Mouse (Mus musculus) stomach, postnatal 0 days (tissue): ENCODE measurements around the gene Cacna1b. TPM values are rescaled to one million over a fixed set of nuclear protein-coding genes. Genes with fewer than 3 reads are reported as not detected.

ENCODE experiments used
- ATAC-seq: fragments of 200-750 bp; cut with Nextera tagmentation; 2 replicates; pipeline ENCODE4 v1.8.0; 2017; ENCODE audit not compliant: low FRiP score, low TSS enrichment
- DNase-seq: peaks from one replicate; pipeline ENCODE4 v3.0.0-alpha.2; 2016; ENCODE audit warnings: low spot score
- H3K27ac ChIP-seq: fragments of 300-500 bp; sonication (generic); replicated peaks from 2 replicates; pipeline ENCODE4 v1.5.1; 2014; ENCODE audit warnings: mild to moderate bottlenecking, control low read depth
- H3K27me3 ChIP-seq: fragments of 300-500 bp; sonication (generic); 2 replicates; pipeline ENCODE4 v1.6.1; 2014; ENCODE audit warnings: low read length; ENCODE audit not compliant: control insufficient read depth, insufficient read depth
- H3K36me3 ChIP-seq: fragments of 300-500 bp; sonication (generic); 2 replicates; pipeline ENCODE4 v1.6.1; 2014; ENCODE audit warnings: low read length, mixed read lengths; ENCODE audit not compliant: control insufficient read depth, insufficient read depth
- H3K4me1 ChIP-seq: fragments of 300-500 bp; sonication (generic); replicated peaks from 2 replicates; pipeline ENCODE4 v1.6.1; 2014; ENCODE audit warnings: antibody characterized with exemption; ENCODE audit not compliant: control insufficient read depth, insufficient read depth
- H3K4me2 ChIP-seq: fragments of 300-500 bp; sonication (generic); replicated peaks from 2 replicates; pipeline ENCODE4 v1.6.1; 2014; ENCODE audit warnings: low read depth, mild to moderate bottlenecking, control low read depth, moderate library complexity
- H3K4me3 ChIP-seq: fragments of 300-500 bp; sonication (generic); 2 replicates; pipeline ENCODE4 v1.5.1; 2014; ENCODE audit warnings: low read depth, low read length, control low read depth
- H3K9ac ChIP-seq: fragments of 300-500 bp; sonication (generic); 2 replicates; pipeline ENCODE4 v1.6.1; 2014; ENCODE audit warnings: mild to moderate bottlenecking, low read length, control low read depth, mixed read lengths
- H3K9me3 ChIP-seq: fragments of 300-500 bp; sonication (generic); 2 replicates; pipeline ENCODE4 v1.6.1; 2016; ENCODE audit warnings: low read length; ENCODE audit not compliant: control insufficient read depth
- CTCF ChIP-seq: IDR thresholded peaks from 2 replicates; pipeline ENCODE4 v1.5.1; 2016; ENCODE audit warnings: antibody characterized with exemption, low read depth, mild to moderate bottlenecking, moderate library complexity
- EP300 ChIP-seq: optimal IDR thresholded peaks from 2 replicates; pipeline ENCODE3; 2016; ENCODE audit warnings: antibody characterized with exemption
- WGBS: fragments of 180-500 bp; shearing (Covaris S2); extraction: QIAGEN DNeasy Blood & Tissue Kit; methylation state at CpG from one replicate; pipeline ENCODE4 v1.1.7; 2014; 5-methylcytosine and 5-hydroxymethylcytosine counted together
- polyA plus RNA-seq: library from polyadenylated mRNA; unstranded; fragments of >200 nt; fragmentation: Nextera tagmentation; extraction: Ambion mirVana; gene quantifications from 2 replicates; pipeline ENCODE4 v1.2.1, GENCODE M21; 2015

Gene Cacna1b
- polyA plus RNA-seq, 1 experiment from 2014 or later = 0.87 TPM

DNA sequence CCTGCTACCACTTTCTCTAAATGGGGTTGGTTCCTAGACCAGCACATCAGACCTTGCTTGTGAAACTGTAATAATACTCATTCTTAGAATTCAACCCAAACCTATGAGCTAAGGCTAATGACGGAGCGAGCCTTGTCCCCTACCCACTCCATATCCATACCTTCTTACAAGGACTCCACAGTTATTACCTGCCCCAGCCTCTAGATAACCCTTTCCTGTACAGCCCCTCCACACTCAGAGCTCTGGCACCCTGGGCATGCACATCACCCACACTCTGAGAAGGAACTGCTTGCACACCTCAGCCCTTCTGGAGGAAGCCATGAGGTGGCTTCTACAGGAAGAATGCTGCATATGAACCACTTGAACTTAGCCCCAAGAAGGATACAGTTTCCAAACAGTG is 72.6 kb downstream of the Cacna1b start:
- DNase-seq (peak; percentile 4), ATAC-seq (no peak)
- no peak overlapping the region for H3K27ac ChIP-seq
- H3K9me3 ChIP-seq = no peaks in the 10 kb centered on the region
- H3K36me3 ChIP-seq = no peaks in the 10 kb centered on the region
- H3K4me1 ChIP-seq = no peaks in the 10 kb centered on the region
- H3K4me3 ChIP-seq = no peak overlapping the region
- WGBS = 94% methylated on average over 2 of the region's 2 CpGs
- no peaks in the 10 kb centered on the region for H3K27me3 ChIP-seq
- no peak for TF ChIP-seq CTCF
- no peak for TF ChIP-seq EP300
- no peak overlapping the region for H3K4me2 ChIP-seq
- H3K9ac ChIP-seq = no peak overlapping the region

DNA sequence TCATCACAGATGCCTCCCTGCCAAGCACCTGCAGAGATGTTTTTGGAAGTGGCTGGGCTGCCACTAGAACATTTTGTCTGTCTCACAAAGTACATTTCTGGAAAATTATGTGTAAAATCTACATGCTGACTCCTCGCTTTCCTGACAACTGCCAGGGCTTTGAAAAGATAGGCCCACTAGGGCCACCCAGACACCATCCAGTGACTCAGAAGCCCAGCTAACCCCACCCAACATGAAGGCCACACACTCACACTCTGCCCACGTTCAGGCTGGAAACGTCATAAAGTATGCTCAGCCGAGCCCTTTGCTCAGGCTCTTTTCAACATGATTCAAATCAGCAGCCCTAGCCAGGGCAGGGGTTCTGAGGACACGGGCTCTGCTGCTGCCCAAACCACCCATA is 77.6 kb downstream of the Cacna1b start:
- H3K4me2 ChIP-seq = no peak overlapping the region
- H3K9me3 ChIP-seq = no peaks in the 10 kb centered on the region
- no peaks in the 10 kb centered on the region for H3K27me3 ChIP-seq
- H3K27ac ChIP-seq = no peak overlapping the region
- H3K4me1 ChIP-seq = no peaks in the 10 kb centered on the region
- no peak overlapping the region for H3K9ac ChIP-seq
- no peak for ATAC-seq
- DNase-seq = no peak
- H3K36me3 ChIP-seq = no peaks in the 10 kb centered on the region
- WGBS = 55% methylated on average over 5 of the region's 5 CpGs
- H3K4me3 ChIP-seq = no peak overlapping the region
- no peak for TF ChIP-seq EP300
- TF ChIP-seq CTCF = no peak

DNA sequence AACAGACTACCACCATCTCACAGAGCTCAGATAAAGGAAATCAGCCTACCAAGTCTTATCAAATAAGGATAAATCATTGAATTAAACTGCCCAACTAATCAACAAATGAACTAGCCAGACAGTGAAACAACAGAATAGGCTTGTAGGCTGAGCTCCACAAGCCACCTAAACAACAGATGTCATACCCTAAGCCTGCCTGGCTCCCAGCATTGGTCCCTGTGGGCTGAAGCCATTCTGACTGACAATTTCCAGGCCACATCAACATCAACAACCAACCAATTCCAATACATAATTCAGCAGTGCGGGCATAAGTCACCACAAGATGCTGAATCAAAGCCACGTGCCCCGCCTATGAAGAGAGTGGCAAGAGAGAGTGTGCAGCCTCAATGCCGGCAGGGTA is 78.2 kb downstream of the Cacna1b start:
- WGBS = 97% methylated on average over 4 of the region's 4 CpGs
- H3K4me3 ChIP-seq = no peak overlapping the region
- ATAC-seq = no peak
- no peak overlapping the region for H3K4me2 ChIP-seq
- H3K9me3 ChIP-seq = no peaks in the 10 kb centered on the region
- H3K9ac ChIP-seq = no peak overlapping the region
- no peaks in the 10 kb centered on the region for H3K36me3 ChIP-seq
- DNase-seq = no peak
- TF ChIP-seq CTCF (no peak), EP300 (no peak)
- H3K27ac ChIP-seq = no peak overlapping the region
- H3K4me1 ChIP-seq = no peaks in the 10 kb centered on the region
- no peaks in the 10 kb centered on the region for H3K27me3 ChIP-seq

DNA sequence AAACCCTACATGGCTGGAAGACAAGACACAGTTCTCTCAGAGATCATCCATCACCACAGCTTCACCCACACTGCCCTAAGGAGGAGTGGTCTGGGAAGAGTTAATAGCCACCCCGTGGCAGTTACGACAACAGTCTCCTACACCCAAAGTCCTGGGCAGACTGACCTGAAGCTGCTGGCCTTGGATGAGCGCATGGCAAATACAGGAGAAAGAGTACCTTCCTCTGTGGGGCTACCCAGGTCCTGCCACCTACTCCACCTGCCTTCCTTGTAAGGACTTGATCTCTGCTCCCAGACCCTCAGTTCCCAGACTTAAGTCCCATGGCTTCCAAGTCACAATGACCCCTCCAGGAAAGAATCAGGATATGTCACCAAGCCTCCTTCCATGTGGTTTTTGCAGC is 79.7 kb downstream of the Cacna1b start:
- TF ChIP-seq CTCF = no peak
- TF ChIP-seq EP300 = no peak
- Histone ChIP-seq H3K27me3 (no peaks in the 10 kb centered on the region), H3K9ac (no peak overlapping the region), H3K4me1 (no peaks in the 10 kb centered on the region), H3K27ac (no peak overlapping the region), H3K36me3 (no peaks in the 10 kb centered on the region), H3K4me3 (no peak overlapping the region), H3K9me3 (no peaks in the 10 kb centered on the region), H3K4me2 (no peak overlapping the region)
- DNase-seq = no peak
- no peak for ATAC-seq
- 70% methylated on average over 3 of the region's 3 CpGs for WGBS

DNA sequence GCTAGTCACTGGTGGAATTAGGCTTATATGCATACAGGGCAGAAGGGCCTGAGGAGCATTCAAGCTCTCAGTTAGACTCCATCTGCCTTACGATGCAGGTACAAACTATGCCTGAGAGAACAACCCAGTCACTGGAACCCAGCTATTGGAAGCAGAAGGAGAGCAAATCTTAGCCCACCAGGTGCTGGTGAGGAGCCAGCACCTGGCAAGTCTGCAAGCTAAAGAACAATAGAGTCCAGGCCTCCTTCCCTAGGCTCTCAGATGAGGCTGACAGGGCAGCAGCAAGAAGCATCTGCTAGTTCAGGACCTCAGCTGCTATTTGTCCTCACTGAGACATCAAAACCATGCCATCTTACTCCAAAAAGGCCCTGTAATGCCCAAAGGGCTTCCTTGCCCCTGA is 82.2 kb downstream of the Cacna1b start:
- WGBS = 94% methylated on average over 1 of the region's 1 CpGs
- Histone ChIP-seq H3K27me3 (no peaks in the 10 kb centered on the region), H3K27ac (no peak overlapping the region), H3K36me3 (no peaks in the 10 kb centered on the region), H3K4me1 (no peaks in the 10 kb centered on the region), H3K4me3 (no peak overlapping the region), H3K9me3 (no peaks in the 10 kb centered on the region), H3K4me2 (no peak overlapping the region), H3K9ac (no peak overlapping the region)
- DNase-seq (no peak), ATAC-seq (no peak)
- TF ChIP-seq EP300 (no peak), CTCF (no peak)

DNA sequence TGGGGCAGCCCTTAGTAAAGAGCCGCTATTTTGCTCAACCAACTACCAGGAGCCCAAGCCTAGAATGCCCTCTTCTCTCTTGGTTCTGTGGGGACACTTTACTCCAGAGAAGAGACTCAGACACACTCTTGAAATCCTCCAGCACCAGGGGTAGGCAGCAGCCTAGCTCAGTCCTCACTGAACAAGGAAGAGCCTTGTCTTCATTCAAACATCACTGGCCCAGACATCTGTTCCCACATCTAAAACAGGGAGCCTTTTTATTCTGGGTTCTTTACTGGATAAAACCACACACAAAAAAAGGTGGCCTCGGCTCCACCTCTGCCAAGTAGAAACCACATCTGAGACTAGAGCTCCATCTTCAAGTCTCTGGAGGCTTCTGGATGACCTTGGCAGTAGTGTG is 82.8 kb downstream of the Cacna1b start:
- Histone ChIP-seq H3K36me3 (no peaks in the 10 kb centered on the region), H3K9me3 (no peaks in the 10 kb centered on the region), H3K27ac (no peak overlapping the region), H3K27me3 (no peaks in the 10 kb centered on the region), H3K4me1 (no peaks in the 10 kb centered on the region), H3K4me3 (no peak overlapping the region), H3K9ac (no peak overlapping the region), H3K4me2 (no peak overlapping the region)
- DNase-seq (no peak), ATAC-seq (no peak)
- no peak for TF ChIP-seq EP300
- no peak for TF ChIP-seq CTCF
- WGBS = 92% methylated on average over 2 of the region's 2 CpGs
